Mouse (Mus musculus) frontal cortex, postnatal 25 days (tissue): ENCODE data around the gene Slc9a3.

Experiments
- DNase-seq, 2 experiments: peaks; one replicate each; pipeline ENCODE4 v3.0.0; 2022; ENCODE audit warnings: low spot score in 2 of 2

Slc9a3 gene

GRCm38 (mm10) chr13:74121141-74121602, at the start of gene Slc9a3:
Gene Slc9a3 (plus strand): TSS chr13:74121457.
- DNase-seq: no peak

- DNase-seq: no peak
Observed at GRCm38 (mm10) chr13:74071714-74072113, 49.5 kb upstream of the Slc9a3 start.

- no peak for DNase-seq
Observed at GRCm38 (mm10) chr13:74073369-74073768, 47.9 kb upstream of the Slc9a3 start.

GRCm38 (mm10) chr13:74090265-74090664, 31.0 kb upstream of the Slc9a3 start:
- DNase-seq: no peak

- no peak for DNase-seq
Observed at GRCm38 (mm10) chr13:74095936-74096335, 25.3 kb upstream of the Slc9a3 start.

GRCm38 (mm10) chr13:74096715-74097363, 24.4 kb upstream of the Slc9a3 start:
- DNase-seq: peak in 1 of 2 experiments; percentile 52

GRCm38 (mm10) chr13:74098913-74099312, 22.3 kb upstream of the Slc9a3 start:
- DNase-seq: no peak

- DNase-seq: no peak
Observed at GRCm38 (mm10) chr13:74102108-74102830, 19.0 kb upstream of the Slc9a3 start.

- no peak for DNase-seq
Observed at GRCm38 (mm10) chr13:74102831-74103582, 18.2 kb upstream of the Slc9a3 start.

- no peak for DNase-seq
Observed at GRCm38 (mm10) chr13:74104417-74104816, 16.8 kb upstream of the Slc9a3 start.

GRCm38 (mm10) chr13:74107410-74107809, 13.8 kb upstream of the Slc9a3 start:
- DNase-seq: no peak

- no peak for DNase-seq
Observed at GRCm38 (mm10) chr13:74112593-74112992, 8.7 kb upstream of the Slc9a3 start.

- no peak for DNase-seq
Observed at GRCm38 (mm10) chr13:74113626-74114191, 7.5 kb upstream of the Slc9a3 start.

GRCm38 (mm10) chr13:74121795-74122330, 606 bp downstream of the Slc9a3 start:
- DNase-seq: no peak

GRCm38 (mm10) chr13:74122632-74123031, 1.4 kb downstream of the Slc9a3 start:
- DNase-seq: no peak

- DNase-seq: no peak
Observed at GRCm38 (mm10) chr13:74127571-74127970, 6.3 kb downstream of the Slc9a3 start.

- DNase-seq: no peak
Observed at GRCm38 (mm10) chr13:74129909-74130308, 8.7 kb downstream of the Slc9a3 start.

- no peak for DNase-seq
Observed at GRCm38 (mm10) chr13:74138906-74139647, 17.8 kb downstream of the Slc9a3 start.

- DNase-seq: no peak
Observed at GRCm38 (mm10) chr13:74140793-74141192, 19.5 kb downstream of the Slc9a3 start.

GRCm38 (mm10) chr13:74143282-74143681, 22.0 kb downstream of the Slc9a3 start:
- no peak for DNase-seq
